16 mouse cellular contexts compared by ENCODE assay signal in the genomic region with DNA sequence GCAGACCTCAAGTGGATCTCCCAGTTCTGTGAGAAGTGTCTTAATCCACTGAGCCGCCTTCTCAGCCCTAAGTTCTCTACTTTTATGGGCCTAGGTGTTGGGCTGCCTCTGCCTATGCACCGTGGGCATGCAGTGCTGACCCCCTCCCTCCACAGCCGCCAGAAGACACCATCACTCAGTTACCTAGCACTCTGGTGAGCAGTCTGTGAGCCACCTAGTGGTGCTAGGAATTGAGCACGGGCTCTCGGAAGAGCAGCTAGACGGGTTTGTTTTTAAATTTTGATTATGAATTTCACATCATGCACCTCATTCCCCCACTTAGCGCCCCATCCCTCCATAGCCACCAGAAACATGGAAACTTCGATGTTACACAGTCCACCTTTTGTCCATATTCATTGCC. TPM values are rescaled to one million over a fixed set of nuclear protein-coding genes. Genes with fewer than 3 reads are reported as not detected.
DNase-seq lines count a peak whose midpoint lies in the region; ATAC-seq and TF ChIP-seq lines count a peak whose summit lies in the region.
"Had no signal": no experiment of that assay in that cellular context is flagged by ENCODE, and none has a peak within 500 bp of the region (broad histone marks: within the 10 kb centered on the region; RNA-seq: fewer than 3 reads in every experiment).

No protein-coding gene starts in this region.

- H3K4me3 ChIP-seq in intestine, embryonic 15.5 days (replicated peaks) = no peak overlapping the region
- no peak overlapping the region for H3K4me3 ChIP-seq in intestine, embryonic 16.5 days (ENCODE audit: low read length)
- no peak overlapping the region for H3K4me3 ChIP-seq in lung, postnatal 0 days (ENCODE audit: low read depth, low read length)
- no peak overlapping the region for H3K4me3 ChIP-seq in MEL (ENCODE audit: control insufficient read depth in 1 of 2, insufficient read depth in 1 of 2, low read depth in 2 of 2, low read length in 2 of 2)
- H3K4me3 ChIP-seq in small intestine, adult 2 months (ENCODE audit: low read depth, low read length) = no peak overlapping the region
- H3K4me3 ChIP-seq: limb, embryonic 15.5 days; midbrain, embryonic 13.5 days had no signal

- TF ChIP-seq CTCF in lung, postnatal 0 days (IDR thresholded peaks at IDR 0.05) = peak; percentile 53
- TF ChIP-seq CTCF in MEL (IDR thresholded peaks at IDR 0.05 in 2 of 3, conservative IDR thresholded peaks at IDR 0.05 in 1 of 3; ENCODE audit: control insufficient read depth in 1 of 3, insufficient read depth in 1 of 3, low read depth in 2 of 3, low read length in 3 of 3, poor library complexity in 1 of 3, severe bottlenecking in 1 of 3) = peak in 2 of 3 experiments; percentile 38 to 42; a peak in 4 of 6 replicates
- TF ChIP-seq CTCF in small intestine, adult 2 months (IDR thresholded peaks at IDR 0.05; ENCODE audit: extremely low read depth, insufficient read length, insufficient replicate concordance, low read depth, low read length) = peak; percentile 22; the same call in 1 of the 2 replicates

- WGBS in intestine, embryonic 15.5 days = 55% methylated on average over 8 of the region's 8 CpGs
- 65% methylated on average over 8 of the region's 8 CpGs for WGBS in intestine, embryonic 16.5 days
- 58% methylated on average over 8 of the region's 8 CpGs for WGBS in lung, postnatal 0 days
- 56% methylated on average over 8 of the region's 8 CpGs for WGBS in small intestine, adult 2 months

- DNase-seq in lung, postnatal 0 days (ENCODE audit: low spot score) = peak; percentile 22
- DNase-seq in lung, postnatal 25 days (ENCODE audit: low spot score) = no peak
- peak; percentile 42 for DNase-seq in MEL (ENCODE audit: low read depth, low spot score)
- no peak for DNase-seq in gastrocnemius, postnatal 25 days
- DNase-seq in heart, postnatal 14 days = no peak
- DNase-seq: adrenal gland, adult 2 months; cerebellum, adult 2 months; lung, postnatal 36 days; right cerebral cortex, postnatal 4 days; thymus, postnatal 14 days had no signal

- peaks cover 10% of the 10 kb centered on the region for H3K4me1 ChIP-seq in intestine, embryonic 15.5 days (replicated peaks)
- peaks cover 12% of the 10 kb centered on the region for H3K4me1 ChIP-seq in intestine, embryonic 16.5 days (ENCODE audit: control insufficient read depth, insufficient read depth, low read length)
- H3K4me1 ChIP-seq in lung, postnatal 0 days (ENCODE audit: insufficient read depth, low read depth, low read length) = peaks cover 11% of the 10 kb centered on the region; the same call in 1 of the 2 replicates
- peaks cover 0 to 4% of the 10 kb centered on the region in 2 experiments; a peak in 1 of 4 replicates for H3K4me1 ChIP-seq in MEL (ENCODE audit: control insufficient read depth in 1 of 2, insufficient read depth in 2 of 2, low read length in 2 of 2)
- peaks cover 3% of the 10 kb centered on the region for H3K4me1 ChIP-seq in small intestine, adult 2 months (ENCODE audit: control insufficient read depth, insufficient read depth, insufficient read length, low read length)

- peaks cover 14% of the 10 kb centered on the region for H3K79me2 ChIP-seq in MEL (ENCODE audit: control insufficient read depth, insufficient read depth, low read length, poor library complexity)

- 0 out of 2 replicates have a peak overlapping the region, but pooled peaks have one; percentile 13 for H3K27ac ChIP-seq in intestine, embryonic 15.5 days
- no peak overlapping the region for H3K27ac ChIP-seq in intestine, embryonic 16.5 days (ENCODE audit: low read length)
- no peak overlapping the region for H3K27ac ChIP-seq in lung, postnatal 0 days (ENCODE audit: low read length)
- H3K27ac ChIP-seq in MEL (ENCODE audit: control insufficient read depth, low read depth, low read length) = no peak overlapping the region
- H3K27ac ChIP-seq in small intestine, adult 2 months (ENCODE audit: insufficient read depth, low read depth, low read length) = no peak overlapping the region
- H3K27ac ChIP-seq: midbrain, embryonic 13.5 days had no signal

- TF ChIP-seq EP300 in lung, postnatal 0 days (IDR thresholded peaks at IDR 0.05) = no peak
- TF ChIP-seq EP300 in MEL (IDR thresholded peaks at IDR 0.05; ENCODE audit: low read depth in 1 of 2, low read length in 2 of 2) = no peak

- H3K36me3 ChIP-seq in intestine, embryonic 15.5 days = peaks cover 36% of the 10 kb centered on the region
- H3K36me3 ChIP-seq in intestine, embryonic 16.5 days (ENCODE audit: control insufficient read depth, insufficient read depth, low read length) = peaks cover 16% of the 10 kb centered on the region
- H3K36me3 ChIP-seq in lung, postnatal 0 days (ENCODE audit: insufficient read depth, low read length) = 0 out of 2 replicates have a peak, but pooled peaks cover 6% of the 10 kb centered on the region
- H3K36me3 ChIP-seq in MEL (ENCODE audit: control insufficient read depth in 1 of 2, insufficient read depth in 2 of 2, low read length in 2 of 2) = peaks cover 2 to 16% of the 10 kb centered on the region in 2 experiments; a peak in 2 of 4 replicates
- H3K36me3 ChIP-seq in small intestine, adult 2 months (ENCODE audit: control insufficient read depth, insufficient read depth, low read length) = peaks cover 45% of the 10 kb centered on the region

- no peaks in the 10 kb centered on the region for H3K27me3 ChIP-seq in intestine, embryonic 15.5 days (replicated peaks)
- no peaks in the 10 kb centered on the region for H3K27me3 ChIP-seq in intestine, embryonic 16.5 days (replicated peaks; ENCODE audit: control insufficient read depth, insufficient read depth, low read length)
- H3K27me3 ChIP-seq in lung, postnatal 0 days (replicated peaks; ENCODE audit: insufficient read depth, low read length) = no peaks in the 10 kb centered on the region
- no peaks in the 10 kb centered on the region for H3K27me3 ChIP-seq in MEL (ENCODE audit: control insufficient read depth in 1 of 2, insufficient read depth in 2 of 2, low read length in 2 of 2)
- no peaks in the 10 kb centered on the region for H3K27me3 ChIP-seq in small intestine, adult 2 months (ENCODE audit: control insufficient read depth, insufficient read depth, low read length)
- H3K27me3 ChIP-seq: limb, embryonic 15.5 days; midbrain, embryonic 13.5 days had no signal

- no peak for ATAC-seq in intestine, embryonic 15.5 days
- ATAC-seq in intestine, embryonic 16.5 days = no peak
- no peak for ATAC-seq in lung, postnatal 0 days
- ATAC-seq: hindbrain, embryonic 16.5 days; midbrain, embryonic 13.5 days had no signal

- H3K4me2 ChIP-seq in intestine, embryonic 15.5 days (replicated peaks) = no peak overlapping the region
- H3K4me2 ChIP-seq in intestine, embryonic 16.5 days (ENCODE audit: low read depth, low read length) = no peak overlapping the region
- H3K4me2 ChIP-seq in lung, postnatal 0 days (replicated peaks; ENCODE audit: low read depth, low read length) = no peak overlapping the region
- H3K4me2 ChIP-seq: limb, embryonic 15.5 days; midbrain, embryonic 13.5 days had no signal

- no peak overlapping the region for H3K9ac ChIP-seq in intestine, embryonic 15.5 days
- H3K9ac ChIP-seq in intestine, embryonic 16.5 days (ENCODE audit: low read depth, low read length) = no peak overlapping the region
- no peak overlapping the region for H3K9ac ChIP-seq in lung, postnatal 0 days (replicated peaks; ENCODE audit: low read depth)
- H3K9ac ChIP-seq in MEL (ENCODE audit: control insufficient read depth, low read depth, low read length, poor library complexity, severe bottlenecking) = no peak overlapping the region
- H3K9ac ChIP-seq: limb, embryonic 15.5 days; midbrain, embryonic 13.5 days had no signal

- H3K9me3 ChIP-seq in intestine, embryonic 15.5 days = no peaks in the 10 kb centered on the region
- H3K9me3 ChIP-seq in intestine, embryonic 16.5 days (ENCODE audit: control insufficient read depth, low read length) = no peaks in the 10 kb centered on the region
- H3K9me3 ChIP-seq in lung, postnatal 0 days (ENCODE audit: low read length) = no peaks in the 10 kb centered on the region
- no peaks in the 10 kb centered on the region for H3K9me3 ChIP-seq in MEL (replicated peaks; ENCODE audit: insufficient read depth, low read length)
- H3K9me3 ChIP-seq: limb, embryonic 15.5 days; midbrain, embryonic 13.5 days had no signal

- TF ChIP-seq POLR2A in MEL (IDR thresholded peaks at IDR 0.05; ENCODE audit: control insufficient read depth in 1 of 2, insufficient read depth in 1 of 2, low read depth in 1 of 2, low read length in 2 of 2, poor library complexity in 1 of 2) = peak in 1 of 2 experiments; percentile 30; a peak in 1 of 4 replicates
- TF ChIP-seq POLR2A in small intestine, adult 2 months (IDR thresholded peaks at IDR 0.05; ENCODE audit: low read depth, low read length) = no peak

- intact Hi-C loops in heart, postnatal 14 days (cut with DNase I) = no loop called here

- no peak for TF ChIP-seq RAD21 in MEL (IDR thresholded peaks at IDR 0.05; ENCODE audit: low read depth, low read length)

RNA-seq across cellular contexts. Expression of a gene that starts 3.6 kb away (rescaled TPM):
- 974 and 1,020 TPM in 2 replicates for polyA plus RNA-seq in intestine, embryonic 15.5 days (2015; fragmentation: Nextera tagmentation; extraction: Ambion mirVana)
- polyA plus RNA-seq in intestine, embryonic 16.5 days (2015; fragmentation: Nextera tagmentation; extraction: Ambion mirVana) = 894 and 922 TPM in 2 replicates
- polyA plus RNA-seq in lung, postnatal 0 days (2015; fragmentation: Nextera tagmentation; extraction: Ambion mirVana) = 651 and 741 TPM in 2 replicates
- 3,963 and 4,320 TPM in 2 replicates for total RNA-seq in MEL (2012; rRNA removed)
- polyA plus RNA-seq in MEL (2012; ENCODE audit: insufficient read depth in 1 of 2, insufficient read length in 2 of 2, low read depth in 1 of 2, low replicate concordance in 2 of 2, missing spikeins in 1 of 2) = 1,000 to 10,000 TPM; 1,331 to 3,905 TPM
- polyA plus RNA-seq in small intestine, adult 2 months (2012; rRNA removed) = 741 and 887 TPM in 2 replicates
- 100 to 1,000 TPM; 575 to 593 TPM for total RNA-seq in gastrocnemius, postnatal 25 days (2021)
- total RNA-seq in heart, postnatal 14 days (2021) = 100 to 1,000 TPM; 652 to 716 TPM

RNA-seq across cellular contexts. Expression of a gene that starts 7.1 kb away (rescaled TPM):
- polyA plus RNA-seq in intestine, embryonic 15.5 days (2015; fragmentation: Nextera tagmentation; extraction: Ambion mirVana) = 4.9 and 6.5 TPM in 2 replicates
- polyA plus RNA-seq in intestine, embryonic 16.5 days (2015; fragmentation: Nextera tagmentation; extraction: Ambion mirVana) = 2.4 and 3.1 TPM in 2 replicates
- 0.57 and 0.85 TPM in 2 replicates for polyA plus RNA-seq in lung, postnatal 0 days (2015; fragmentation: Nextera tagmentation; extraction: Ambion mirVana)
- 0.39 and 0.58 TPM in 2 replicates for total RNA-seq in MEL (2012; rRNA removed)
- 1 to 10 TPM in 1 of 2 experiments, not detected in 1; 1.2 TPM for polyA plus RNA-seq in MEL (2012; ENCODE audit: insufficient read depth in 1 of 2, insufficient read length in 2 of 2, low read depth in 1 of 2, low replicate concordance in 2 of 2, missing spikeins in 1 of 2)
- 0.65 and 0.96 TPM in 2 replicates for polyA plus RNA-seq in small intestine, adult 2 months (2012; rRNA removed)
- under 1 TPM; 0.59 to 0.82 TPM for total RNA-seq in gastrocnemius, postnatal 25 days (2021)
- 1 to 10 TPM; 2.3 to 3.6 TPM for total RNA-seq in heart, postnatal 14 days (2021)

RNA-seq across cellular contexts. Expression of a gene that starts 27.4 kb away (rescaled TPM):
- polyA plus RNA-seq in intestine, embryonic 15.5 days (2015; fragmentation: Nextera tagmentation; extraction: Ambion mirVana) = 53.1 and 57.0 TPM in 2 replicates
- 36.8 and 37.6 TPM in 2 replicates for polyA plus RNA-seq in intestine, embryonic 16.5 days (2015; fragmentation: Nextera tagmentation; extraction: Ambion mirVana)
- 37.8 and 38.1 TPM in 2 replicates for polyA plus RNA-seq in lung, postnatal 0 days (2015; fragmentation: Nextera tagmentation; extraction: Ambion mirVana)
- 159 and 166 TPM in 2 replicates for total RNA-seq in MEL (2012; rRNA removed)
- 100 to 1,000 TPM in 1 of 2 experiments, not detected in 1; 236 TPM for polyA plus RNA-seq in MEL (2012; ENCODE audit: insufficient read depth in 1 of 2, insufficient read length in 2 of 2, low read depth in 1 of 2, low replicate concordance in 2 of 2, missing spikeins in 1 of 2)
- 46.6 and 89.3 TPM in 2 replicates for polyA plus RNA-seq in small intestine, adult 2 months (2012; rRNA removed)
- total RNA-seq in gastrocnemius, postnatal 25 days (2021) = 10 to 100 TPM; 40.1 to 43.6 TPM
- total RNA-seq in heart, postnatal 14 days (2021) = 10 to 100 TPM; 68.2 to 76.3 TPM

RNA-seq across cellular contexts. Expression of a gene that starts 27.8 kb away (rescaled TPM):
- 71.0 and 112 TPM in 2 replicates for polyA plus RNA-seq in intestine, embryonic 15.5 days (2015; fragmentation: Nextera tagmentation; extraction: Ambion mirVana)
- polyA plus RNA-seq in intestine, embryonic 16.5 days (2015; fragmentation: Nextera tagmentation; extraction: Ambion mirVana) = 91.0 and 106 TPM in 2 replicates
- 23.5 and 25.4 TPM in 2 replicates for polyA plus RNA-seq in lung, postnatal 0 days (2015; fragmentation: Nextera tagmentation; extraction: Ambion mirVana)
- 4.1 and 6.0 TPM in 2 replicates for total RNA-seq in MEL (2012; rRNA removed)
- 1 to 10 TPM in 1 of 2 experiments, not detected in 1; 8.4 TPM for polyA plus RNA-seq in MEL (2012; ENCODE audit: insufficient read depth in 1 of 2, insufficient read length in 2 of 2, low read depth in 1 of 2, low replicate concordance in 2 of 2, missing spikeins in 1 of 2)
- 13.1 and 55.2 TPM in 2 replicates for polyA plus RNA-seq in small intestine, adult 2 months (2012; rRNA removed)
- 10 to 100 TPM; 50.9 to 53.1 TPM for total RNA-seq in gastrocnemius, postnatal 25 days (2021)
- 10 to 100 TPM; 11.6 to 14.5 TPM for total RNA-seq in heart, postnatal 14 days (2021)

RNA-seq across cellular contexts. Expression of a gene that starts 31.7 kb away (rescaled TPM):
- polyA plus RNA-seq in intestine, embryonic 15.5 days (2015; fragmentation: Nextera tagmentation; extraction: Ambion mirVana) = 51.4 and 51.5 TPM in 2 replicates
- 60.4 and 64.3 TPM in 2 replicates for polyA plus RNA-seq in intestine, embryonic 16.5 days (2015; fragmentation: Nextera tagmentation; extraction: Ambion mirVana)
- polyA plus RNA-seq in lung, postnatal 0 days (2015; fragmentation: Nextera tagmentation; extraction: Ambion mirVana) = 58.4 and 64.8 TPM in 2 replicates
- total RNA-seq in MEL (2012; rRNA removed) = 68.9 and 81.5 TPM in 2 replicates
- polyA plus RNA-seq in MEL (2012; ENCODE audit: insufficient read depth in 1 of 2, insufficient read length in 2 of 2, low read depth in 1 of 2, low replicate concordance in 2 of 2, missing spikeins in 1 of 2) = 10 to 100 TPM in 1 of 2 experiments, not detected in 1; 65.7 TPM
- polyA plus RNA-seq in small intestine, adult 2 months (2012; rRNA removed) = 47.4 and 74.1 TPM in 2 replicates
- 1 to 10 TPM; 6.5 to 7.0 TPM for total RNA-seq in gastrocnemius, postnatal 25 days (2021)
- 10 to 100 TPM; 13.3 to 15.0 TPM for total RNA-seq in heart, postnatal 14 days (2021)

Comparison
In these comparisons a context has a peak if more than half of its experiments do, and no peak if none do; other contexts are left out.
1. DNase-seq: peak in lung, postnatal 0 days (single experiment) and MEL (single experiment); none in lung, postnatal 25 days (single experiment), gastrocnemius, postnatal 25 days (single experiment) and heart, postnatal 14 days (0 of 2).
2. Peak in every context shown above with its lines, with median percentiles within 50 percentile points of each other: CTCF ChIP-seq.